Mouse (Mus musculus): ENCODE results near the gene Amn1.
A peak's percentile ranks its signal among the peaks of the same experiment; 100 is the strongest.
"Not testable (repeated sequence)": the region's sequence is repeated elsewhere in the genome, so short reads cannot be mapped to it uniquely, and the experiment has no call there.

Amn1 gene

GRCm38 (mm10) chr6:149154116-149155030 is 34.1 kb downstream of the Amn1 start:
- no peak for DNase-seq (ENCODE audit: low read depth)

DNA sequence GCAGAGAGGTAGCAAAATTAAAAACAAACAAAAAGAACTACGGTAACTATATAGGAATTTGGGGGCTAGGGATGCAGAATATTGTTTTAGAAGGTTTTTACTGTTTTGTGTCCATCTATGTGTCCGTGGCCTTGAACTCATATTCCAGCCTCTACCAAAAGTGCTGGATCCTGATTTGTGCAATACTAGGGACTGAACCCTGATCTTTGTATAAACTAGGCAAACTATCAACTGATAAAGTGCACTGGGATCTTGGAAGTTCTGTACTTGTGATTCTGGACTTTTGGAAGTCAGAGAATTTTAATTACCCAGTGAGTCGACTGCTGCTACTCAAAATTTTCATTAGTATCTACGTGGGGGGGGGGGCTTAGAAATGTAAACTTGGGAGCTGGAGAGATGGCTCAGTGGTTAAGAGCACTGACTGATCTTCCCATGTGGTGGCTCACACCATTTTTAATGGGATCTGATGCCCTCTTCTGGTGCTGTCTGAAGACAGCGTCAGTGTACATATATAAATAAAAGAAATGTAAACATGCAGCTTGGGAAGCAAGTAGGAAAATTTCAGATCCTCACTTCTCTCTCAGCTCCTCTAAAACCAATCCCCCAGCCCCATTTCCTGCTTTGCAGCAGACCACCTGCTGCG is 34.9 kb downstream of the Amn1 start:
- DNase-seq (ENCODE audit: low read depth), result no peak

DNA sequence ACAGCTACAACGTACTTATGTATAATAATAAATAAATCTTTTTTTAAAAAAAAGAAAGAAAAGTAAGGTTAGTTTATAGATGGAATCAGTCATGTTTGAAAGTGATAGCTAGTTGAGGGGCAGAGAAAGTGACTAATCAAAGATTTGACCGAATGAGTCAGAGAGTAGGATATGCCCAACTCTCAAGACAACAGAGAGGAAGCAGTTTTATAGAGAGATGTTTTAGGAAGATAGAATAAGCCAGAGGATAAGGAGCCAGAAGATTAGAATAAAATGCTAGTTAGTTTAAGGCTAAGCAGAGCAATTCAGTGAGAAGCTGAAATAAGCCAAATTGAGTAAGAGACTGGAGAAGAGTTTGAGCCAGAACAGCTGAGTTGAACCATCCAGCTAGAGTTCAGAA is 36.4 kb downstream of the Amn1 start:
- DNase-seq (ENCODE audit: low read depth), result no peak

GRCm38 (mm10) chr6:149148436-149149229 is 39.9 kb downstream of the Amn1 start:
- DNase-seq (ENCODE audit: low read depth), result no peak

DNA sequence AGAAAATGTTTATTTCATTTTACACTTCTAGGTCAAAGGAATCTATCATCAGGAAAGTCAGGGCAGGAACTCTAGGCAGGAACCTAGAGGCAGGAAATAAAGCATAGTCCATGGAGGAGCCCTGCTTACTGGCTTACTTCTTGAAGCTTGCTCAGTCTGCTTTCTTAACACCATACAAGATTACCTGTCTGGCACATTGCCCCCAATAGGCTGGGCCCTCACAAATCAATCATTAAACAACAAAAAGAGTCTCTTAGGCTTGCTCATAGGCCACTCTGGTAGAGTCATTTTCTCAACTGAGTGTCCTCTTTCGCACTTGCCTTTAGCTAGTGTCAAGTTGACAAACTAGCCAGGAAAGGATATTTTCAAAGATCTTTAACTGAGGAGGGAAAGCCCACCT is 43.4 kb downstream of the Amn1 start:
- DNase-seq (ENCODE audit: low read depth), result no peak

DNA sequence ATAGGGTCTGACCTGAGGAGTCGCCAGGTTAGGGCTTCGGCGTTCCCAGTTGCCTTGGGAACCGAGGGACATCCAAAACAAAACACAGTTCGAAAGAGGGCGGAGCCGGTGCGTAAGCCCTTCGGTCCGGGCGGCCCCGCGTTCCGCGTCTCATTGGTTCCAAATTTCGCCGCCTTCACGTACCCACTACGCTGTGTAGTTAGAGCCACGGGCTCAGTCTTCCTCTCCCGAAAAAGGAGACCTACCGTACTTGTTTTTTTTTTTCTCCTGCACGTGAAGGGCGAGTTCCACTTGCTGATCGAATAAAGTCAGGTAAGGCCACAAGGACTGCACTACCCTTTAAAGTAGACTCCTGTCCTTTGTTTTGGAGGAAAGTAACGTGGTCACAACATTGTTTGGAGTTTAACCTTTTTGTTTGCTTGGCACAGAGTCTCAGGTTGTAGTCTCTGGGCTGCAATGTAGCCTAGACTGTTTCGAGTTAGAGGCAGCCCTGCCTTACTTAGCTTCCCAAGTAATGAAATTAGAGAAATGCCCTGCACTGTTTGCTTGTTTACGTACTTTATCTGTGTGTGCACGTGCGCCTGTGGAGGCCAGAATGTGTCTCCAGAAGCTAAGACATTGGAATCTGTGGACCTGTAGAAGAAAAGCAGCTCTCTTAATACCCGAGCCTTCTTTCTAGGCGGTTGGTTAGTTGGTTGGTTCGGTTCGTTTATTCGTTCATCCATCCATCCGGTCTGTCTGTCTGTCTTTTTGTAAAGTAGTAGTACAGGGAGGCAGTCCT is 46.9 kb downstream of the Amn1 start:
- DNase-seq (ENCODE audit: low read depth), result peak; percentile 73

GRCm38 (mm10) chr6:149139471-149139870 is 49.0 kb downstream of the Amn1 start, which contains the start of gene Etfbkmt:
Etfbkmt (plus strand) TSS chr6:149139849.
- DNase-seq (ENCODE audit: low read depth), result no peak

- no peak for DNase-seq (ENCODE audit: low read depth)
These were observed 49.5 kb downstream of the Amn1 start for GRCm38 (mm10) chr6:149139011-149139410.

- DNase-seq (ENCODE audit: low read depth), result no peak
These were observed 50.6 kb downstream of the Amn1 start for GRCm38 (mm10) chr6:149137936-149138335.

DNA sequence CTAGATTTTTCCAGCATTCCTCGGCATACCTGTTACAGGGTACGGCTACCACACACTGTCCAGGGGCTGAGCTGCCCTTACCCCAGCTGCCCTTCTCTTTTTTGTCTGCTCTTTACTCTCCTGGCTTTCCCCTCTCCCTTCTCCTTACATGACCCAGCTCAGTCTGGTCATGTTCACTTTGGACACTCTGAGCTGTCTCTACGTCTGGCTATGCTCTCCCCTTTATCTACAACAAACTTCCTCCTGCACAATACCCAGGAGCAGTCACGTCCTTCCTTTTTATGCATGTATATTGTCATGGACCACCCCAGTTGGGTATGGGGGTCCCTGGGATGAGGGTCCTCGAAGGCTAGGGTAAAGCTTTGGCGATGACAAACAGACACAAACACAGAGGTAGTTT is 52.9 kb downstream of the Amn1 start:
- no peak for DNase-seq (ENCODE audit: low read depth)

DNA sequence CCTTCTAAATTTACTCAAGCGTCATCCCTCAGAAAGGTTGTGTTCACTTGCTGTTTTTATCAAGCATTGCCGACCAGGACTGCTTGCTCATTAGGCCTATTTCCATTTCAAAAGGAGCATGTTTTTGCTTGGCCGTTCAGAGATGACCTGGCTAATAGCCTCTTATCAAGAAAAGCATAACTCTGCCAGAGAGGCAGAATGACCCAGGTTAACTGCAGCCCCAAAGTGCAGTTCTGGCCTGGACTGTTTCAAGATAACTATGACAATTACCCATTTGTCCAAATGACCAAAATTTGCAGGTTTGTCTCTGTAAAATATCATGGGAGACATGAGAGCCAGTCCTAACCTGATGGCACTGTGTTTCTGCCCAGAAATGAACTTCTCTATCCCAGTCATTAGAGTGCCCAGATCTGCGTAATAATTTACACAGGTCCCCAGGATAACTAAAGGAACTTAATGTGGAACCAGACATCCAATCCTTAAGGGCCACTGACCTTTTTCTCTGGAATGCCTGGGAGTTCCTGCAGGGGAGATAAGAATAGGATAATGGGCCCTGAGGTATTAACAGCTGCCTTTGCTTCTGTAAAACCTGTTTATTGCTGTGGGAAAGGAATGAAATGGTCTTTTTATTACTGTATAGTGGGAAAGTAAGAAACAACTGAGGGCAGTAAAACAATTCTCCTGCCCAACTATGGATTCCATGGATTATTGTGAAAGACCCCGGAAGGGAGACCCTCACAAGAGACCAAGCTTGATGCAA is 53.9 kb downstream of the Amn1 start:
- DNase-seq (ENCODE audit: low read depth), result no peak

DNA sequence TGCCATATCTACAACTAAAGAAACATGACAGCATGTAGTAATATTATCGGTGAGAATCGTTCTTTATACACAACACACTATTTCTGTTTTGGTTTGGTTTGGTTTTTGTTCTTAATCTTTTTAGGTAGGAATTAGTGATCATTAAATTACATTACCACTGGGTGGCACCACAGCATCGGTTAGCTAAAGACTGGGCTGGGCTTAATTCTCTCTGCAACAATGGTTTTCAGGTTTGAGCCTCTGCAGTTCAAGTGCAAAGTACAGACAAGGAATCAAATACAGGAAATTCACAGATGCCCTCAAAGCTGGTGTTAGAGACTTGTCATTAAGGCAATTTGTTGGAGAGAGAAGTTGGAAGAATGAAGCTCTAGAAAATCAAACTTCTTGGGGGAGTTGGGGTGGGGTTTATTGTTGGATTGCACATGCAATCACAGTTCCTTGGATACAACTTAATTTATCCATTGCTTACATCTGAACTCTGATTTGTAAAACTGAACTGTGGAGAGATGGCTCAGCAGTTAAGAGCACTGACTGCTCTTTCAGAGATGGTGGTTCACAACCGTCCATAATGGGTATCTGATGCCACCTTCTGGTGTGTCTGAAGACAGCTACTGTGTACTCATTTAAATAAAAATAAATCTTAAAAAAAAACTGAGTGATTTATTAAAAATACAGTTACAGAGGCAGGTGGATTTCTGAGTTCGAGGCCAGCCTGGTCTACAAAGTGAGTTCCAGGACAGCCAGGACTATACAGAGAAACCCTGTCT is 56.0 kb downstream of the Amn1 start:
- peak; percentile 60 for DNase-seq (ENCODE audit: low read depth)

DNA sequence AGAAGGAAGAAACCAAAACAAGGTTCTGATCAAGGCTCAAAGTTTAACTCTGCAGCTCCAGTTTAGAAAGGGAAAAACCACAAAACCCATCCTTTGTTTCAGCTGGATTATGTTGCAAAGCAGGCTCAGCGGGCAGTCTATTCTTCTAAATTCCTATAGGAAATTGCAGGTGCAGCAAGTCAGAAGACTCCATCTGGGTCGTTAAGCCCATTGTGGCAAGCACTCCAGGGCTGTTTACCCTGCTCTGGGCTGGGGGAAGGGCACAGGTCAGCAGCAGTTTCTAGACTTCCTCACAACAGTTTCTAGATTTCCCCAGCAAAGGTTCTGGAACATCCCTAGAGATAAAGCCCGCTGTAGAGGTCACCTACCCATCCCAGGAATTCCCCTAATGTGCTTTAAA is 57.4 kb downstream of the Amn1 start:
- DNase-seq (ENCODE audit: low read depth), result no peak

DNA sequence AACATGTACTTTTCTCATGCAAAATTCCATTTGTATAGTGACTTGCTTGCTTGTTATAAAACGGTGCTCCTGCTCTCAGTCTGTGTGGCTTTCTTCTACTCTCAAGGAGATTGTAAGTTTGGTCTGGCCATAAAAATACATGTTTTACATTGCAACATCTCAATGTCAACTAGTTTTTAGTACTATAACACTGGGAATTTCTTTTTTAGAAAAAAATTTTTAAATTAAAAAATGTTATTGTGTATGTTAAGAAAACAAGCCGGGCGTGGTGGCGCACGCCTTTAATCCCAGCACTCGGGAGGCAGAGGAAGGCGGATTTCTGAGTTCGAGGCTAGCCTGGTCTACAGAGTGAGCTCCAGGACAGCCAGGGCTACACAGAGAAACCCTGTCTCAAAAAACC is 58.6 kb downstream of the Amn1 start, which contains the start of gene Gm10203:
Gm10203 (plus strand) TSS at position 301 of the 400 bp plus-strand sequence.
- not testable (repeated sequence) for DNase-seq (ENCODE audit: low read depth)

GRCm38 (mm10) chr6:149126675-149127074 is 61.8 kb downstream of the Amn1 start:
- DNase-seq (ENCODE audit: low read depth), result no peak

DNA sequence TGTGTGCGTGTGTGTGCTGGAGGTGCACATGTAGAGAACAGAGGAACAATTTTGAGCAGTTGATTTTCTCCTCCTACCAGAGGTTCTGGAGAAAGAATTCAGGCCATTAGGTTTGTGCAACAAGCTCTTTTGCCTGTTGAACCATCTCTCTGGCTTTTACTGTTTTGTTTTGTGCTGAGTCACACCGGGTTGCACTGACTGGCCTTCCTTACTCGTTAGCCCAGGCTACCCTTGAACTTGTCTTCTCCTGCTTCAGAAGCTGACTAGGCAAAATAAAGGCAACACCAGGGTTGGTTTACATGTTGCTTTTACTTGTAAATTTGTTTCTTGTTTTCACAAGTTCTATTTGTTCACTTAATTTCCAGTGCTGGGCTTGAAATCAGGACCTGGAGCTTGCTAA is 65.5 kb downstream of the Amn1 start:
- DNase-seq (ENCODE audit: low read depth), result no peak

- no peak for DNase-seq (ENCODE audit: low read depth)
These were observed 68.7 kb downstream of the Amn1 start for GRCm38 (mm10) chr6:149119853-149120252.

GRCm38 (mm10) chr6:149118935-149119334 is 69.6 kb downstream of the Amn1 start:
- no peak for DNase-seq (ENCODE audit: low read depth)

DNA sequence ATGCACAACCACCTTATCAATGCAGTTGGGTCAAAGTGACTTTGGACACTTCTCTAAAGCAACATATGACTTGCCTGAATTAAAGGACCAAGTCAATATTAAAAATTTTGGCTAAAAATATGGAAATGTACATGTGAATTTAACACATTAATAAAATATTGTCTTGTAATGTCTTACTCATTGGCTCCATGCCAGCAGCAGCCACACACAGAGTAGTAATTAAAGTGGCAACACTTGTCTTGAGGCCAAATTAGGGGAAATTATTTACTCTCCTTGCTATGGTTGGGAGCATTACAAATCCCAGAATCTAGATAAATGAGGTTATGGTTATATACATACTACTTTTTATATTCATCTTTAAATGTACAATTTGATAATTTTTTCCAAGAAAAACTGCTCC is 71.5 kb downstream of the Amn1 start:
- DNase-seq (ENCODE audit: low read depth), result no peak

DNA sequence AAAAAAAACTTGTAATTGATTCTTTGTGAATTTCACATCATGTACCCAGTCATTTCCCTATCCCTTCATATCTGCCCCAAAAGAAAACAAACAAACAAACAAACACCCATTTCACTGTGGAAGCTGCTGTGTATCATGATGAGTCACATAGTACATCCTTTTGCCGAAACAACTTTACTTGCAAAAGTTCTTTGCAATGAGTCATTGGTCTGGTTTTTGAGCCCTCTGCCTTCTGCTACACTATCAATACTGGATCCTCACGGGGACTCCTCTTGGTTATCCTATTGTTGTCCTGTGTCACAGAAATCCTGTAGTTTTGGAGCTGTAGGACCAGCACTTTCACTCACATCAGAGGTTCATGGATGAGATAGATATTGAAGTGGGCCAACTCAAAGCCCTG is 79.6 kb downstream of the Amn1 start:
- DNase-seq (ENCODE audit: low read depth), result no peak

All from fibroblast of lung, adult 2 months (primary cell).